Mouse (Mus musculus) liver, embryonic 14.5 days (tissue): ENCODE measurements at regions not wholly inside any gene's neighbourhood (a gene's known extent, or its start where the extent isn't known, plus 50 kb on each side); places are given as distances from the start of the nearest gene placed in this dataset.

Source experiments
- ATAC-seq: fragments of 200-750 bp; cut with Nextera tagmentation; 2 replicates; pipeline ENCODE4 v1.8.0; 2017; ENCODE audit warnings: moderate number of reproducible peaks, mild to moderate bottlenecking, moderate library complexity; ENCODE audit not compliant: insufficient read depth
- DNase-seq, 3 experiments: peaks; one replicate each; pipeline ENCODE4 v3.0.0-alpha.2; 2012 to 2013; ENCODE audit warnings: low read depth in 3 of 3, low spot score in 3 of 3
- H3K27ac ChIP-seq: fragments of 300-500 bp; sonication (generic); 2 replicates; pipeline ENCODE4 v1.5.1; 2014; ENCODE audit warnings: moderate library complexity, mild to moderate bottlenecking, control low read depth, inconsistent platforms
- H3K27me3 ChIP-seq: fragments of 300-500 bp; sonication (generic); 2 replicates; pipeline ENCODE4 v1.6.1; 2014; ENCODE audit warnings: mild to moderate bottlenecking, low read length, moderate library complexity; ENCODE audit not compliant: control insufficient read depth, insufficient read depth
- H3K36me3 ChIP-seq: fragments of 300-500 bp; sonication (generic); replicated peaks from 2 replicates; pipeline ENCODE4 v1.6.1; 2014; ENCODE audit warnings: low read depth; ENCODE audit not compliant: control insufficient read depth, insufficient read depth
- H3K4me1 ChIP-seq, 2 experiments: fragments of 200-500 bp in 1 of 2; fragments of 300-500 bp in 1 of 2; sonication (generic) in 1 of 2; replicated peaks; 2 replicates each; pipeline ENCODE4 v1.6.1; 2012 to 2014; ENCODE audit warnings: antibody characterized with exemption in 1 of 2, inconsistent platforms in 1 of 2, low read length in 1 of 2; ENCODE audit not compliant: control insufficient read depth in 2 of 2, insufficient read depth in 2 of 2
- H3K4me2 ChIP-seq: fragments of 300-500 bp; sonication (generic); 2 replicates; pipeline ENCODE4 v1.6.1; 2014; ENCODE audit warnings: low read depth, mild to moderate bottlenecking, control low read depth, moderate library complexity
- H3K4me3 ChIP-seq, 2 experiments: fragments of 200-500 bp in 1 of 2; fragments of 300-500 bp in 1 of 2; sonication (generic) in 1 of 2; 2 replicates each; pipeline ENCODE4 v1.5.1; 2012 to 2014; ENCODE audit warnings: low read depth in 2 of 2, low read length in 2 of 2, mild to moderate bottlenecking in 2 of 2, control low read depth in 1 of 2, inconsistent platforms in 1 of 2, moderate library complexity in 1 of 2; ENCODE audit not compliant: insufficient read depth in 1 of 2
- H3K9ac ChIP-seq: fragments of 300-500 bp; sonication (generic); replicated peaks from 2 replicates; pipeline ENCODE4 v1.6.1; 2014; ENCODE audit warnings: mild to moderate bottlenecking, control low read depth, moderate library complexity
- H3K9me3 ChIP-seq: fragments of 300-500 bp; sonication (generic); 2 replicates; pipeline ENCODE4 v1.6.1; 2016; ENCODE audit warnings: low read length, mixed read lengths; ENCODE audit not compliant: control insufficient read depth
- CTCF ChIP-seq: IDR thresholded peaks from 2 replicates; pipeline ENCODE4 v1.5.1; 2016; ENCODE audit warnings: antibody characterized with exemption, low read depth, control low read depth
- EP300 ChIP-seq: IDR thresholded peaks from 2 replicates; pipeline ENCODE4 v1.6.1; 2016; ENCODE audit warnings: antibody characterized with exemption, low read depth
- WGBS: fragments of 180-500 bp; shearing (Covaris S2); extraction: QIAGEN DNeasy Blood & Tissue Kit; methylation state at CpG from one replicate; pipeline ENCODE4 v1.1.7; 2014; ENCODE audit not compliant: insufficient replicate concordance; 5-methylcytosine and 5-hydroxymethylcytosine counted together

DNA sequence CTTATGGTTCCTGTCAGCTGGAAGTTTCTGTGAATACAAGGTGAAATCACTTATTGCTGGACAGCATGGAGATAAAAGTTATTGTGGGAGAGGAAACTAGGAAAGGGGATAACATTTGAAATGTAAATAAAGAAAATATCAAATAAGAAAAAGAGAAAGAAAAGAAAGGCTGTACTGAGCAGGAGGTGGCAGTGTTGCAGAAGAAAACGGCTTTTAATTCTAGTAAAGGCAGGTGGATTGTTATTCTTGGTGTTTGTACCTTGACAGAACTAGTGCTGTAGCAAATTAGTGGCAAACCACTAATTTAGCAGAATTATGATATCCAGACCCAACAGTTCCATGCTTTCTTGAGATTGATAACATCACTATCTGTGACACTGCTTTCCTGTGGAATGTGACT, 52.6 kb downstream of the Gm10358 start:
- Histone ChIP-seq H3K27ac (no peak overlapping the region), H3K27me3 (no peaks in the 10 kb centered on the region), H3K9ac (no peak overlapping the region), H3K9me3 (no peaks in the 10 kb centered on the region), H3K4me1 (no peaks in the 10 kb centered on the region), H3K4me2 (no peak overlapping the region), H3K36me3 (no peaks in the 10 kb centered on the region), H3K4me3 (no peak overlapping the region)
- ATAC-seq: no peak
- 39% methylated on average over 1 of the region's 1 CpGs for WGBS
- no peak for TF ChIP-seq CTCF
- TF ChIP-seq EP300: no peak
- no peak for DNase-seq

GRCm38 (mm10) chr8:75350141-75350540, 56.2 kb downstream of the Gm10358 start:
- Histone ChIP-seq H3K4me3 (no peak overlapping the region), H3K4me1 (no peaks in the 10 kb centered on the region), H3K9ac (no peak overlapping the region), H3K36me3 (no peaks in the 10 kb centered on the region), H3K27me3 (no peaks in the 10 kb centered on the region), H3K9me3 (no peaks in the 10 kb centered on the region), H3K4me2 (no peak overlapping the region), H3K27ac (no peak overlapping the region)
- ATAC-seq: no peak
- DNase-seq: no peak
- TF ChIP-seq CTCF: no peak
- TF ChIP-seq EP300: no peak
- 33% methylated on average over 1 of the region's 1 CpGs for WGBS

- H3K4me1 ChIP-seq: no peaks in the 10 kb centered on the region
- no peak overlapping the region for H3K27ac ChIP-seq
- 40% methylated on average over 1 of the region's 1 CpGs for WGBS
- no peak for DNase-seq
- H3K36me3 ChIP-seq: no peaks in the 10 kb centered on the region
- H3K9me3 ChIP-seq: no peaks in the 10 kb centered on the region
- H3K27me3 ChIP-seq: no peaks in the 10 kb centered on the region
- no peak overlapping the region for H3K4me2 ChIP-seq
- no peak overlapping the region for H3K4me3 ChIP-seq
- H3K9ac ChIP-seq: no peak overlapping the region
- TF ChIP-seq CTCF (no peak), EP300 (no peak)
- ATAC-seq: no peak
These were observed 58.3 kb downstream of the Gm10358 start for GRCm38 (mm10) chr8:75348047-75348446.

GRCm38 (mm10) chr8:75320614-75321013, 85.8 kb downstream of the Gm10358 start:
- Histone ChIP-seq H3K27ac (no peak overlapping the region), H3K27me3 (no peaks in the 10 kb centered on the region), H3K36me3 (no peaks in the 10 kb centered on the region), H3K9me3 (no peaks in the 10 kb centered on the region), H3K4me1 (no peaks in the 10 kb centered on the region), H3K9ac (no peak overlapping the region), H3K4me2 (no peak overlapping the region), H3K4me3 (no peak overlapping the region)
- no peak for DNase-seq
- 57% methylated on average over 1 of the region's 1 CpGs for WGBS
- TF ChIP-seq EP300 (no peak), CTCF (no peak)
- no peak for ATAC-seq

DNA sequence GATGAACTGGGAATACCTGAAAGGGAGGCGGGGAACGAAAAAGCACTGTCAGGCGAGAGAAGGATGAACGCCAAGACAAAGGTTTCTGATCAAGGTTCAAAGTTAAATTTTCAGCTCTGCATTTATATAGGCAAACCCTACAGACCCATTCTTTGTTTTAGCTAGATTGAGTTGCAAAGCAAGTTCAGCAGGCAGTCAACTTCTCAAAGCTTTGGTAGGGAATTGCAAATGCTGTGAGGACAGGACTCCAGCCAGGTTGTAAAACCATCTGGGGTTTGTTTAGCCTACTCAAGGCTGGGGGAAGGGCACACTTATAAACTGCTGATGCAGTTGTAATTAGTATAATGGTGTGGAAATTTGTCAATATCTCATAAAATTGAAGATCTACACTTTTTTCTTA, 87.9 kb downstream of the Gm10358 start:
- ATAC-seq (no peak), DNase-seq (no peak)
- no peak overlapping the region for H3K27ac ChIP-seq
- no peaks in the 10 kb centered on the region for H3K27me3 ChIP-seq
- H3K9me3 ChIP-seq: no peaks in the 10 kb centered on the region
- no peak for TF ChIP-seq CTCF
- no peak for TF ChIP-seq EP300
- H3K4me2 ChIP-seq: no peak overlapping the region
- H3K36me3 ChIP-seq: no peaks in the 10 kb centered on the region
- H3K4me1 ChIP-seq: no peaks in the 10 kb centered on the region
- H3K4me3 ChIP-seq: no peak overlapping the region
- 24% methylated on average over 4 of the region's 4 CpGs for WGBS
- H3K9ac ChIP-seq: no peak overlapping the region

DNA sequence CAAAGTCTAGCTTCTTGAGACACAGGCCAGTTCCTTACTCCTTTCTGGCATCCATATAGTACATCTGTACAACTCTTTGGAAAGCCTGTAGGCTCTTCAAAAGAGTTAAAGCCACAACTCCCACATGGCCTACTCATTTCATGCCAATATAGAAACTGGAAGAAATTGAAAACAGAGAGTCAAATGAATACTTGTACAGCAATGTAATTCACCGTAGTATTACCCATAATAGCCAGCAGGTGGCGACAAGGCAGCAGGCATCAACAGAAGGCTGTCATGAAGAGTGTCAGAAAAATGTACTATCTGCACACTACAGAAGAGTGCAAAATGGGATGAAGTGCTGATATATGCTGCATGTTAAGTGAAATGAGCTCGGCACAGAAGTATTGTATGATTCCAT, 90.5 kb downstream of the Gm10358 start:
- ATAC-seq (no peak), DNase-seq (no peak)
- Histone ChIP-seq H3K4me1 (no peaks in the 10 kb centered on the region), H3K36me3 (no peaks in the 10 kb centered on the region), H3K4me3 (no peak overlapping the region), H3K4me2 (no peak overlapping the region), H3K9me3 (no peaks in the 10 kb centered on the region), H3K27me3 (no peaks in the 10 kb centered on the region), H3K27ac (no peak overlapping the region), H3K9ac (no peak overlapping the region)
- peak; percentile 75 for TF ChIP-seq CTCF
- TF ChIP-seq EP300: no peak
- WGBS: 5% methylated on average over 3 of the region's 3 CpGs
